Mouse (Mus musculus) heart, postnatal 0 days (tissue): ENCODE results near the gene 4930404H24Rik. TPM values are rescaled to one million over a fixed set of nuclear protein-coding genes. Genes with fewer than 3 reads are reported as not detected.

Experiments
- ATAC-seq: fragments of 200-750 bp; cut with Nextera tagmentation; 2 replicates; pipeline ENCODE4 v1.8.0; 2017; ENCODE audit warnings: low read depth, moderate number of reproducible peaks, moderate library complexity; ENCODE audit not compliant: insufficient read depth
- DNase-seq: peaks from one replicate; pipeline ENCODE4 v3.0.0-alpha.2; 2016; ENCODE audit warnings: low spot score
- H3K27ac ChIP-seq: fragments of 300-500 bp; sonication (generic); 2 replicates; pipeline ENCODE4 v1.5.1; 2014; ENCODE audit warnings: low read depth, mild to moderate bottlenecking
- H3K27me3 ChIP-seq: fragments of 300-500 bp; sonication (generic); 2 replicates; pipeline ENCODE4 v1.6.1; 2014; ENCODE audit warnings: low read length, mixed read lengths; ENCODE audit not compliant: control insufficient read depth, insufficient read depth
- H3K36me3 ChIP-seq: fragments of 300-500 bp; sonication (generic); replicated peaks from 2 replicates; pipeline ENCODE4 v1.6.1; 2014; ENCODE audit warnings: low read length, mixed read lengths; ENCODE audit not compliant: control insufficient read depth, insufficient read depth
- H3K4me1 ChIP-seq: fragments of 300-500 bp; sonication (generic); 2 replicates; pipeline ENCODE4 v1.6.1; 2014; ENCODE audit warnings: antibody characterized with exemption; ENCODE audit not compliant: control insufficient read depth, insufficient read depth
- H3K4me2 ChIP-seq: fragments of 300-500 bp; sonication (generic); 2 replicates; pipeline ENCODE4 v1.6.1; 2014; ENCODE audit warnings: low read depth, mild to moderate bottlenecking, low read length, moderate library complexity
- H3K4me3 ChIP-seq: fragments of 300-500 bp; sonication (generic); 2 replicates; pipeline ENCODE4 v1.5.1; 2014; ENCODE audit warnings: low read depth, low read length
- H3K9ac ChIP-seq: fragments of 300-500 bp; sonication (generic); replicated peaks from 2 replicates; pipeline ENCODE4 v1.6.1; 2014; ENCODE audit warnings: low read depth, low read length, mixed read lengths
- H3K9me3 ChIP-seq: fragments of 300-500 bp; sonication (generic); replicated peaks from 2 replicates; pipeline ENCODE4 v1.6.1; 2016; ENCODE audit warnings: low read length; ENCODE audit not compliant: control insufficient read depth
- CTCF ChIP-seq: IDR thresholded peaks from 2 replicates; pipeline ENCODE4 v1.5.1; 2016; ENCODE audit warnings: antibody characterized with exemption, control low read depth, low read depth
- EP300 ChIP-seq: IDR thresholded peaks from 2 replicates; pipeline ENCODE4 v1.6.1; 2016; ENCODE audit warnings: antibody characterized with exemption, low read depth
- WGBS: fragments of 180-500 bp; shearing (Covaris S2); extraction: QIAGEN DNeasy Blood & Tissue Kit; methylation state at CpG from one replicate; pipeline ENCODE4 v1.1.7; 2014; 5-methylcytosine and 5-hydroxymethylcytosine counted together
- polyA plus RNA-seq: library from polyadenylated mRNA; unstranded; fragments of >200 nt; fragmentation: Nextera tagmentation; extraction: Ambion mirVana; gene quantifications from 2 replicates; pipeline ENCODE4 v1.2.1, GENCODE M21; 2015
- total RNA-seq: library from RNA; depleted of rRNA; stranded (reverse); fragments of >200 nt; gene quantifications from 2 replicates; pipeline ENCODE4 v1.2.3, GENCODE M21; 2014; ENCODE audit warnings: low replicate concordance; rRNA removed

The 4930404H24Rik gene
- total RNA-seq, result not detected in 2 replicates
- polyA plus RNA-seq, result 0.45 TPM in 1 of 2 replicates, not detected in the other

GRCm38 (mm10) chr2:153492573-153493392 lies at the start of gene 4930404H24Rik:
4930404H24Rik (plus strand) TSS chr2:153492790.
- Histone ChIP-seq H3K4me1 (peaks cover 37% of the 10 kb centered on the region), H3K4me3 (peak within 1 kb of the TSS; percentile 71), H3K27me3 (no peaks in the 10 kb centered on the region), H3K36me3 (no peaks in the 10 kb centered on the region), H3K9ac (peak within 1 kb of the TSS; percentile 75), H3K9me3 (no peaks in the 10 kb centered on the region), H3K27ac (peak within 1 kb of the TSS; percentile 80), H3K4me2 (peak within 1 kb of the TSS; percentile 99)
- 1% methylated on average over 53 of the region's 83 CpGs for WGBS
- DNase-seq, result peak; percentile 58
- peak; percentile 54 for ATAC-seq
- TF ChIP-seq CTCF (no peak), EP300 (no peak)

- ATAC-seq (peak; percentile 35), DNase-seq (no peak)
- peak overlapping the region; percentile 91 for H3K9ac ChIP-seq
- WGBS, result under 1% methylated on average over 50 of the region's 59 CpGs
- H3K9me3 ChIP-seq, result no peaks in the 10 kb centered on the region
- H3K4me2 ChIP-seq, result peak overlapping the region; percentile 78
- H3K27ac ChIP-seq, result peak overlapping the region; percentile 89
- H3K4me3 ChIP-seq, result peak overlapping the region; percentile 98
- TF ChIP-seq EP300 (no peak), CTCF (no peak)
- H3K36me3 ChIP-seq, result no peaks in the 10 kb centered on the region
- peaks cover 30% of the 10 kb centered on the region for H3K4me1 ChIP-seq
- H3K27me3 ChIP-seq, result no peaks in the 10 kb centered on the region
Measured at GRCm38 (mm10) chr2:153443434-153444240, 49.0 kb upstream of the 4930404H24Rik start.

- ATAC-seq, result peak; percentile 73
Measured at GRCm38 (mm10) chr2:153444254-153445136, 48.1 kb upstream of the 4930404H24Rik start.

GRCm38 (mm10) chr2:153445137-153446016 lies 47.2 kb upstream of the 4930404H24Rik start:
- Histone ChIP-seq H3K27ac (peak overlapping the region; percentile 89), H3K36me3 (no peaks in the 10 kb centered on the region), H3K9me3 (no peaks in the 10 kb centered on the region), H3K4me2 (peak overlapping the region; percentile 78), H3K27me3 (no peaks in the 10 kb centered on the region), H3K4me3 (peak overlapping the region; percentile 98), H3K4me1 (peaks cover 24% of the 10 kb centered on the region), H3K9ac (peak overlapping the region; percentile 91)
- TF ChIP-seq EP300 (no peak), CTCF (no peak)
- DNase-seq (no peak), ATAC-seq (peak; percentile 18)
- WGBS, result under 1% methylated on average over 58 of the region's 59 CpGs

More at GRCm38 (mm10) chr2:153444254-153445136, 48.1 kb upstream of the 4930404H24Rik start:
- H3K4me2 ChIP-seq, result peak overlapping the region; percentile 78
- peak overlapping the region; percentile 98 for H3K4me3 ChIP-seq
- peak; percentile 67 for DNase-seq
- peak overlapping the region; percentile 89 for H3K27ac ChIP-seq
- peaks cover 29% of the 10 kb centered on the region for H3K4me1 ChIP-seq
- no peaks in the 10 kb centered on the region for H3K27me3 ChIP-seq
- H3K36me3 ChIP-seq, result no peaks in the 10 kb centered on the region
- peak overlapping the region; percentile 91 for H3K9ac ChIP-seq
- TF ChIP-seq CTCF (no peak), EP300 (no peak)
- H3K9me3 ChIP-seq, result no peaks in the 10 kb centered on the region
- under 1% methylated on average over 33 of the region's 64 CpGs for WGBS
